Mouse (Mus musculus) gastrocnemius, adult 2 months (tissue): ENCODE measurements around the gene Ccn6. TPM values are rescaled to one million over a fixed set of nuclear protein-coding genes. Genes with fewer than 3 reads are reported as not detected.
"Not testable (repeated sequence)": the region's sequence is repeated elsewhere in the genome, so short reads cannot be mapped to it uniquely, and the experiment has no call there.

ENCODE experiments used
- DNase-seq: peaks from one replicate; pipeline ENCODE4 v3.0.0; 2022
- H3K27ac ChIP-seq: fragments of 200-600 bp; 2 replicates; pipeline ENCODE4 v1.8.1; 2022; ENCODE audit warnings: mild to moderate bottlenecking
- H3K4me3 ChIP-seq: fragments of 200-600 bp; 2 replicates; pipeline ENCODE4 v1.8.1; 2022; ENCODE audit warnings: mild to moderate bottlenecking, moderate library complexity
- CTCF ChIP-seq: fragments of 200-600 bp; IDR thresholded peaks from 2 replicates; pipeline ENCODE4 v1.8.1; 2022; ENCODE audit warnings: antibody characterized with exemption, mild to moderate bottlenecking, moderate library complexity
- intact Hi-C: fragments of 180-260 bp; cut with DNase I; formaldehyde crosslinking; loops from one replicate; pipeline ENCODE4 v1.15.1; 2025
- long read RNA-seq, 2 experiments: library from polyadenylated mRNA; stranded (forward); transcript quantifications; one replicate each; pipeline ENCODE4 v2.0.0; 2021
- total RNA-seq, 2 experiments: library from RNA; stranded (reverse); gene quantifications; 2 replicates each; pipeline ENCODE4 v1.2.3; 2021

Ccn6 gene
- total RNA-seq, result not detected
- long read RNA-seq, experiment 1, result 0 reads
- long read RNA-seq, experiment 2, result 0 reads

DNA sequence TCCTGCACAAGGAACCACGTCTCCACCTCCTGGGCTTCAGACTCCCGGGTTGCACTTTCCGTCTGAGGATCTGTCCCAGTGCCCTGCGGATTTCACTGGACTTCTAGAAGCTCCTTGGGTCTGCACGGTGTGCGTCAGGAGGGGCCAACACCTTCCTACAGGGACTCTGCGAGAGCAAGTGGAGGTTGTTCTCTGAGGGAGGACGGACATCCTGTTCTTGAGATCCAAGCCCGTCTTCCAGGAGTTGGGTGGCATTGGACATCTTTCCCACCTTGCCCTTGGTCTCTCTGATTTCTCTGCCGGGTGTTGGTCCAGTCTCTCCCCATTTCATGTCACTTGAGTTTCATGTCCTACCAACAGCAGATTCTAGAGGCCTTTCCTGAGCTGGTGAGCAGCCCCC is at the start of gene Ccn6:
Gene Ccn6 (minus strand): TSS at position 101 of the 400 bp plus-strand sequence.
- peak within 1 kb of the TSS; percentile 53 for H3K4me3 ChIP-seq
- no peak for TF ChIP-seq CTCF
- peak within 1 kb of the TSS; percentile 69 for H3K27ac ChIP-seq
- intact Hi-C loops, result no loop called here
- DNase-seq, result no peak

DNA sequence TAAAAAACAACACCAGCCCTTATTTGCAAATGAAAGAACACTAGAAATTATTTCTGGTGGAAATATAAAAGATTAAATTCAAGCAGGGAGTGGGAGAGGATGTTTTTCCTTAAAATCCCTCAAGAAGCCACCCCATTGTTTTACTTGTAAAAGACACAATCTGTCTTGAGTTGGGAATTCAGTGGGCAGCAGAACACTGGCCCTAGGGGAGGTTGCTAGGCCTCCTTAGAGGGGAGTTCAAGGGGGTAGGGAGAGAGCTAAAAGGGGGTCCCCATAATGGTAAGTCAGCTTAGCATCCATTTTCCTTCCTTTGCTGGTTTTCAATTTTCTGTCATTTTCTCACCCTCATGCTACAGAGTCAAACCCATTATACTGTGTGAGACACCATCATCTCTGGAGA is 46.4 kb upstream of the Ccn6 start:
- intact Hi-C loops, result no loop called here
- DNase-seq, result no peak
- no peak overlapping the region; the same call in 1 of the 2 replicates for H3K27ac ChIP-seq
- H3K4me3 ChIP-seq, result no peak overlapping the region
- no peak for TF ChIP-seq CTCF

DNA sequence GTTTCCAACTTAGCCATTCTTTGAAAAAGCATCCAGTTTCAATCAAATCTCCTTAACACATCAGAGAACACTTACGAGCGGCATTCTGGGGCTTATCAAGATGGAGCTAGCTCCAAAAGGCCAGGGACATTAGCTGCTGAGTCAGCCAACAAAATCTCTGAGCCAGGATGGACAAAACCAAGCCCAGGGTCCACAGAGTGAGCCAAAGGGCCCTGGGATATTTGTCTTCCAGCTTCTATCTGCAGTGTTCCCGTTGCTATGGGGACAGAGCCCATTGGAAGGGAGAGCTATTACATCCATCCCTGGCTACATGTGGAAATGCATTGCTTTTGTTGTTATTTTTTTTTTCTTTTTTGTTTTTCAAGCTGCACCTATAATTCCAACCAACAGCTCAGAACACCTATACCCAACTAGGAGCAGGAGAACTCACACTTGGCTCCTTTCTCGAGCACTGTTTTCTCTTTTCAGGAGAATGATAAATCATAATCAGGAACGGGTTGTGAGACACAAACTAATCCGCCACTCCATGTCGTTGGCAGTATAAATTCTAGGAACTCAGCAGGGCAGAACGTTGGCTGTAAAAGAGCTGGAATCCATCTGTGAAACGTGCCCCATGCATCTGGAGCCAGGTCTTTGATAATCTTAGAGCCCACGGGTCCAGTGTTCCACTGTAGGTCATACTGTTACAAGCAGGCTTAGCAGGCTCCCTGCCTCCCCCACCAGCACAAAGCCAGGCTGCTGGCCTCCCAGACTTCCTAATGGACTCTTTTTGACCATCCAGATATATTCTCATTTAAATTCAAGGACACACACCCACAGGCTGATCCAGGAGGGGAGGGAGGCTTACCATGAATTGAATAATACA is 45.8 kb upstream of the Ccn6 start:
- Histone ChIP-seq H3K27ac (peak overlapping the region; percentile 24; the same call in 1 of the 2 replicates), H3K4me3 (no peak overlapping the region)
- peak; percentile 38 for DNase-seq
- intact Hi-C loops, result no loop called here
- no peak for TF ChIP-seq CTCF

- intact Hi-C loops, result no loop called here
- TF ChIP-seq CTCF, result no peak
- Histone ChIP-seq H3K4me3 (no peak overlapping the region), H3K27ac (peak overlapping the region; percentile 24; the same call in 1 of the 2 replicates)
- no peak for DNase-seq
Observed at GRCm38 (mm10) chr10:39208712-39209111, 45.1 kb upstream of the Ccn6 start.

- DNase-seq, result no peak
- H3K4me3 ChIP-seq, result no peak overlapping the region
- intact Hi-C loops, result no loop called here
- no peak overlapping the region for H3K27ac ChIP-seq
- no peak for TF ChIP-seq CTCF
Observed at GRCm38 (mm10) chr10:39207310-39207855, 43.8 kb upstream of the Ccn6 start.

- H3K4me3 ChIP-seq, result no peak overlapping the region
- H3K27ac ChIP-seq, result no peak overlapping the region
- intact Hi-C loops, result no loop called here
- no peak for DNase-seq
- TF ChIP-seq CTCF, result no peak
Observed at GRCm38 (mm10) chr10:39202490-39202889, 38.9 kb upstream of the Ccn6 start.

GRCm38 (mm10) chr10:39198216-39198615 is 34.6 kb upstream of the Ccn6 start:
- intact Hi-C loops, H3K4me3 ChIP-seq, DNase-seq, H3K27ac ChIP-seq: not testable (repeated sequence)

DNA sequence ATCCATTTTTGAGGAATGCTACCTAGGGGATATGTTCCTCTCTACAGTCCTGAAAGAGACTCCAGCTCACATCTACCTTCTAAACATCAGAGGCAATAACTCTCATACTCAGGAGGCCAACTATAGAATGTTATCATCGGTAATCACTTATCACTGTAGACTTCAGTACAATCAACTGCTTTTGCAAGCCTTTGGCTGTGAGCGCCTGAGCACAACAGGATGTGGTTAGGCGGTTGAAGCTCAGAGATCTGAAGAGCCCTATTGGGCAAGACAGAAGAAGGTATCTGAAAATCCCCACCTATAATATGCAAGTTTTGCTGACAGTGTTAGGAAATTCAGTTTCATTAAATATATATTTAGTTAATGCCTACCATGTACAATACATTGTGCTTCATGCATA is 29.1 kb upstream of the Ccn6 start:
- no peak for TF ChIP-seq CTCF
- DNase-seq, result no peak
- intact Hi-C loops, result no loop called here
- Histone ChIP-seq H3K27ac (no peak overlapping the region), H3K4me3 (no peak overlapping the region)

DNA sequence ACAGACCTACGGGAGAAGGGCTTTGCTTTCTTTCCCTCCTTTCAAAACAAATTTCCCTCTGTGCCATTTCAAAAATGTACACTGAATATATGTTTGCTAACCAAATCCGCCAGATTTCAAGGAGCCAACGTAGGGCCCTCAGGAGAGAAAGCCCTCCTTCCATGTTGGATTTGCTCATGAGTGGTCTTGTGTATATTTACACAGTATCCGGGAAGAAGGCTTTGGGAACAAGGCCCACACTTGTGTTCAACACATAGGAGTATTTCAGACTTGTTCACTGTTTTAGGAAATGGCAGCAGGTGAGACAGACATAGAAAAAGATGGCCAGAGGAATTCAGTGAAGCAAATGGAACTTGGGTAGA is 21.9 kb upstream of the Ccn6 start:
- TF ChIP-seq CTCF, result no peak
- intact Hi-C loops, result no loop called here
- no peak overlapping the region for H3K4me3 ChIP-seq

GRCm38 (mm10) chr10:39184864-39185544 is 21.4 kb upstream of the Ccn6 start:
- intact Hi-C loops, result no loop called here
- DNase-seq, result no peak

More for the DNA sequence above, 21.9 kb upstream of the Ccn6 start:
- no peak for DNase-seq
- H3K27ac ChIP-seq, result no peak overlapping the region

GRCm38 (mm10) chr10:39176981-39177380 is 13.4 kb upstream of the Ccn6 start:
- no peak overlapping the region for H3K4me3 ChIP-seq
- TF ChIP-seq CTCF, result no peak
- intact Hi-C loops, result no loop called here
- no peak for DNase-seq
- H3K27ac ChIP-seq, result no peak overlapping the region

More at GRCm38 (mm10) chr10:39184864-39185544, 21.4 kb upstream of the Ccn6 start:
- no peak overlapping the region for H3K4me3 ChIP-seq
- H3K27ac ChIP-seq, result no peak overlapping the region
- TF ChIP-seq CTCF, result no peak

DNA sequence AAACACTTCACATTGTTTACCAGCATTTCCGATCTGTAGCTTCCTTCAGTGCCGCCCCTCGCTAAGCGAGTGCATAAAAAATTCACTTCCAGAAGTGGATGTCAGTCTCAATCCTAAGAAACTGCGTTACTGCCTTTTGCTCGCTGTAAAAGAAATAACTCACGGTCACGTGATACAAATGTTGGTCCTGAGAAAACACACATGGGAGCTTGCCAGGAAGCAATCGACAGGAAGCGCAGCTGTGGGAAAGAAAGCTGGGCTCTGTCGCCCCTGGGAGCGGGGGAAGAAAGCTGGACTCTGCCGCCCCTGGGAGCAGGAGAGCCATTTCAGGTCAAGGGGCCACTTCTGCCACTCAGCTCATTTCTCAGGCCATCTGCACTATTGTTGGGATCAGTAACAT is 9.5 kb upstream of the Ccn6 start:
- DNase-seq, result peak; percentile 58
- H3K4me3 ChIP-seq, result peak overlapping the region; percentile 81

DNA sequence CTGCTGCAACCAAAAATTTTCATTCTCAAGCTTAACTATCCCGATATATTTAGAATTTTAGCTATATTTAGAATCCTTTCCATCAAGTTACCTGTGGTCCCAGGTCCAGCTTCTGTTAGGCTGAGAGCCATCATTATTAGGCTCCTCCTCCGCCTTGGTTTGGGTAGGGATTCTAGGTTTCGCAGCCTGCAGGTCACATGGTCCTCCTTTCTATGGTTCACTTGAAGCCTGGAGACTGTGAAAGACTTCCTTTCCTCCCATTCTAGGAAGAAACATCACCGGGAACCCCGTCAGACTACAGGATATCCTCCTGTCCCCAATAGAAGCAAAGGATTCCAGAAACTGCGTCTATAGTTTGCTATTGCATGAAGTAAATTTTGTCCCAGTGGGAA is 8.9 kb upstream of the Ccn6 start:
- intact Hi-C loops, result no loop called here
- Histone ChIP-seq H3K4me3 (peak overlapping the region; percentile 81), H3K27ac (peak overlapping the region; percentile 86)
- no peak for DNase-seq
- TF ChIP-seq CTCF, result no peak

More for the DNA sequence above, 9.5 kb upstream of the Ccn6 start:
- peak overlapping the region; percentile 86 for H3K27ac ChIP-seq
- no peak for TF ChIP-seq CTCF
- intact Hi-C loops, result no loop called here
